1 mouse cellular context compared by ENCODE assay signal in the genomic region with DNA sequence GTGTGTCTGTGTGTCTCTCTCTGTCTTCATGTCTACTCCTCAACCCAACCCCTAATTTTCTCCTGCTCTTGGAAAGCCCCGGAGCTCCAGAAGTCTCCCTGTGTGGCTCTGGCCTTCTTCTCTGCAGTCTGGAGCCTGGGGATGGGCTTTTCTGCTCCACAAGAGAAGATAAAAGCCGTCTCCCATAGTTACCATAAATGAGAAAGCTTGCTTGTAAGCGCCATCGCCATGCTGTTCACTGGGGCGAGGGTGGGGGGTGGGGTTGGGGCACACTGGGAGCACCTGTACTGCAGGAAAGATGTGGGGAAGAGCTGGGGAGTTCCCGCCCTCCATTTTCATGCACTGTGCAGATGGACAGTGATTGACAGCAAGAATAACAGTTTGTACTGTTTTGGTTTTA.
TF ChIP-seq lines count a peak whose summit lies in the region.

No protein-coding gene starts in this region.

TF ChIP-seq in CH12.LX, 34 proteins besides CTCF, POLR2A, EP300 and RAD21:
- TF ChIP-seq TCF12 (IDR thresholded peaks at IDR 0.05; ENCODE audit: low read depth, low read length) (peak; percentile 50; the same call in 1 of the 2 replicates), IRF4 (IDR thresholded peaks at IDR 0.05; ENCODE audit: low read depth, low read length) (no peak)
